Mouse (Mus musculus) liver, postnatal 0 days (tissue): Measurements from ENCODE around the gene Itpk1.

Experiments used
- CTCF ChIP-seq: sonication (generic); IDR thresholded peaks from 2 replicates; pipeline ENCODE4 v1.5.1; 2016; ENCODE audit warnings: antibody characterized with exemption, low read depth
- EP300 ChIP-seq: IDR thresholded peaks from 2 replicates; pipeline ENCODE4 v1.6.1; 2016; ENCODE audit warnings: antibody characterized with exemption, low read depth, mild to moderate bottlenecking

DNA sequence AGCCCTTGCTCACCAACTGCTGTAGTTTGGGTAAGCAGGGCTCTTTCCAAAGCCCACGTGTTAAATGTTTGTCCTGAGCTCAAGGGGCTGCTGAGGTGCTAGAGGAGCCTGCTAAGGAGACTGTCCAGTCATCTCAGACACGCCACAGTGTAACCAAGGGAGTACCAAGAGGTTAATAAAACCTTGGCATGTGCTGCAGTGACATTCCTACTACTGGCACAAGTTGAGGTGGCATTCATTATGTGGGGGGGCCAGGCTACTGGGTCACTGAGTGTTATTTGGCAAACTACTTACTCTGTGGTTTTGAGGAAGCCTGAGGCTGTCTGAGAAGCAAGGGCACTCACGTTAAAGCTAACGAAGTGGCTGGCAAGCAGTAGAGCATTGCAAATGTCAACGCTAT lies 134.0 kb downstream of the Itpk1 start:
- TF ChIP-seq CTCF: no peak
- no peak for TF ChIP-seq EP300
